Mouse (Mus musculus) NIH3T3 (cell line): ENCODE data around the gene Hrh3.

Experiments used
- DNase-seq: peaks from one replicate; pipeline ENCODE4 v3.0.0-alpha.2; 2012; ENCODE audit warnings: low read depth

Hrh3 gene

GRCm38 (mm10) chr2:180063338-180064131, 40.8 kb downstream of the Hrh3 start:
- no peak for DNase-seq

GRCm38 (mm10) chr2:180053001-180053400, 51.3 kb downstream of the Hrh3 start:
- DNase-seq, result no peak

DNA sequence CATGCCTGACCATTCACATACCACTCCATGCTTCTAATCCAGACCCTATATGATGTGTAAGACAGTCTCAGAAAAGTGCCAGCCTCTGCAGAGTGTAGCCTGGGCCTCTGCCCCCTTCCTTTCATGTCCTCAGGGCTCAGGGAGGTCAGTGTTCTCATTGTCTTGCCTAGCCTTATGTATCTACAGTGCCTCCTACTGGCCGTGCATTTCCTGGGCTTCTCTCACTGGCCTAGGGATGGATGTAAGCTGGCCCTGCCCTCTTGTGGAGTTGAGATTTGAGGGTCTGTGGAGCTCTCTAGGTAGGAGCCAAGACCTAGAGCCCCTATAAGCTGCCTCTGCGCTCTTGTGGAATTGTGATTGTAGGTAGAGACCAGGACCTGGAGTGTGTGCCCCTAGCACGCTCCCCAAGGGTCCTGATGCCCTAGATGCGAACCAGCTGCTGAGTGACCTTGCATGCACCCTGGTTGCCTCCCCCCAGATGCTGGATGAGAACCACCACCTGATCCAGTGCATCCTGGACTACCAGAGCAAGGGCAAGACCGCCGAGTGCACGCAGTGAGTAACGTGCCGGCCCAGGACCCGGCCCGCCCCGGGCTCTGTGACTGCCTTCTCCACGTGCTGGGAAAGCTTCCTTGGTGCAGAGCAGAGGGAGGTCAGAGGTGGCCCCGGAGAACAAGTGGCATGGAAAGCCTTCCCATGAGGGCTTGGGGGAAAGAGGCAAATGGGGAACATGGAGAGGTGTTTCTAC, 52.1 kb downstream of the Hrh3 start:
- peak; percentile 70 for DNase-seq

GRCm38 (mm10) chr2:180050986-180051385, 53.3 kb downstream of the Hrh3 start:
- DNase-seq, result peak; percentile 85
